Mouse (Mus musculus) liver, embryonic 14.5 days (tissue): ENCODE data around the gene Gm21983.

ENCODE experiments used
- CTCF ChIP-seq: IDR thresholded peaks from 2 replicates; pipeline ENCODE4 v1.5.1; 2016; ENCODE audit warnings: antibody characterized with exemption, low read depth, control low read depth
- EP300 ChIP-seq: IDR thresholded peaks from 2 replicates; pipeline ENCODE4 v1.6.1; 2016; ENCODE audit warnings: antibody characterized with exemption, low read depth

- TF ChIP-seq EP300: no peak
- no peak for TF ChIP-seq CTCF
These were observed 51.9 kb downstream of the Gm21983 start for GRCm38 (mm10) chr7:27128946-27129345.
